In the genomic region with DNA sequence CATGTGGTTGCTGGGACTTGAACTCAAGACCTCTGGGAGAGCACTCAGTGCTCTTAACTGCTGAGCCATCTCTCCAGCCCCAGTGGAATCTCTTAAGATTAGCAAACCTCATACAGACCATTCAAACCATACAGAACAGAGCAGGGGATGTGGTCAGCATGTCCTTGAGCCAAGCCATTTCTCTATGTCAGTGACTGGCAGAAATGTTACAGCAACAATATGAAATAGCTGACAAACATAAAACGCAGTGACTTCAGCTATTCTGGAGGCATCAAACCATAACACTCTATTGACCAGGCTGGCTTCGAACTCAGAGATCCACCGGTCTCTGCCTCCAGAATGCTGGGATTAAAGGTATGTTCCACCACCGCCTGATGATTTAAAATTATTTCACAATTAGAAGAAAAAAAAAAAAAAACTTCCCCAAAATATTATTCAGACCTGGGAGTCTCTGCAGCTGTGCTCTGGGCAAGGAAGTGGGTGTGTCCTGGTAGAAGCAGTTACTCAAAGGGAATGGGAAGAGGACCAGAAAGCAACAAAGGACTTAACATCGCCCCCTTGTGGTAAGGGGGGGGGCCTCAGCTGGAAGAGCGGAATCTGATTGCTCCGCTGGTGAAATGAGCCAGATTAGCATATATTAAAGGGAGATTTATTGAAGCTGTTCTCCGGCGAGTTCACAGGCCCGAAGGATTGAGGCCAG, we compare ENCODE assay signal across 8 mouse cellular contexts. TPM values are rescaled to one million over a fixed set of nuclear protein-coding genes. Genes with fewer than 3 reads are reported as not detected.
DNase-seq lines count a peak whose midpoint lies in the region; TF ChIP-seq lines count a peak whose summit lies in the region.

No protein-coding gene starts in this region.

- no peak for TF ChIP-seq POLR2A in bone marrow, adult 2 months (IDR thresholded peaks at IDR 0.05; ENCODE audit: borderline replicate concordance, control insufficient read depth, low read depth, low read length)
- TF ChIP-seq POLR2A in embryonic fibroblast, embryonic 13.5 days (IDR thresholded peaks at IDR 0.05; ENCODE audit: low read depth, low read length), result no peak

- 16% methylated on average over 10 of the region's 10 CpGs for WGBS in bone marrow, adult 2 months

- H3K4me3 ChIP-seq in bone marrow, adult 2 months (replicated peaks; ENCODE audit: control insufficient read depth, low read depth, low read length), result no peak overlapping the region
- H3K4me3 ChIP-seq in embryonic fibroblast, embryonic 13.5 days (ENCODE audit: insufficient read depth, low read length), result no peak overlapping the region

- peak; percentile 59 for DNase-seq in A20 (ENCODE audit: low read depth, low spot score)
- peak; percentile 82 to 88 for DNase-seq in heart, adult 9 months (ENCODE audit: low spot score in 2 of 2)
- peak; percentile 94 for DNase-seq in kidney, adult 9 months
- peak; percentile 78 for DNase-seq in liver
- DNase-seq in monocyte, adult 2 months (ENCODE audit: low read depth in 1 of 2, low spot score in 2 of 2), result peak; percentile 65 to 69
- peak; percentile 61 to 77 for DNase-seq in spleen, postnatal 4 days (ENCODE audit: low spot score in 2 of 2)

- H3K27ac ChIP-seq in bone marrow, adult 2 months (ENCODE audit: control insufficient read depth, insufficient read depth, low read depth, low read length, poor library complexity), result no peak overlapping the region
- H3K27ac ChIP-seq in embryonic fibroblast, embryonic 13.5 days (ENCODE audit: insufficient read depth, low read length), result no peak overlapping the region

- H3K4me1 ChIP-seq in bone marrow, adult 2 months (ENCODE audit: control insufficient read depth, insufficient read depth, low read length), result peaks cover 3% of the 10 kb centered on the region; the same call in 1 of the 2 replicates
- H3K4me1 ChIP-seq in embryonic fibroblast, embryonic 13.5 days (ENCODE audit: control insufficient read depth, insufficient read depth, low read length), result peaks cover 9% of the 10 kb centered on the region

- peak; percentile 73 for TF ChIP-seq CTCF in bone marrow, adult 2 months (IDR thresholded peaks at IDR 0.05; ENCODE audit: control insufficient read depth, insufficient read depth, low read length)
- peak; percentile 42; the same call in 1 of the 2 replicates for TF ChIP-seq CTCF in embryonic fibroblast, embryonic 13.5 days (IDR thresholded peaks at IDR 0.05; ENCODE audit: borderline replicate concordance, insufficient read depth, low read length)

RNA-seq across cellular contexts. Expression of gene Rab11fip5, which starts 5.9 kb away (rescaled TPM):
- 1.7 and 3.8 TPM in 2 replicates for polyA plus RNA-seq in bone marrow, adult 2 months (2011; ENCODE audit: insufficient read depth, insufficient read length, low replicate concordance, missing spikeins)
- polyA plus RNA-seq in embryonic fibroblast, embryonic 13.5 days (2011; ENCODE audit: insufficient read length, low read depth, missing spikeins), result 27.2 and 28.2 TPM in 2 replicates

RNA-seq across cellular contexts. Expression of gene Noto, which starts 43.3 kb away (rescaled TPM):
- 2.0 TPM in 1 of 2 replicates, not detected in the other for polyA plus RNA-seq in bone marrow, adult 2 months (2011; ENCODE audit: insufficient read depth, insufficient read length, low replicate concordance, missing spikeins)
- polyA plus RNA-seq in embryonic fibroblast, embryonic 13.5 days (2011; ENCODE audit: insufficient read length, low read depth, missing spikeins), result not detected in 2 replicates

RNA-seq across cellular contexts. Expression of gene Sfxn5, which starts 47.1 kb away (rescaled TPM):
- 14.5 and 27.9 TPM in 2 replicates for polyA plus RNA-seq in bone marrow, adult 2 months (2011; ENCODE audit: insufficient read depth, insufficient read length, low replicate concordance, missing spikeins)
- 8.2 and 9.7 TPM in 2 replicates for polyA plus RNA-seq in embryonic fibroblast, embryonic 13.5 days (2011; ENCODE audit: insufficient read length, low read depth, missing spikeins)

RNA-seq across cellular contexts. Expression of gene Smyd5, which starts 51.4 kb away (rescaled TPM):
- 7.3 and 8.1 TPM in 2 replicates for polyA plus RNA-seq in bone marrow, adult 2 months (2011; ENCODE audit: insufficient read depth, insufficient read length, low replicate concordance, missing spikeins)
- 34.8 and 36.3 TPM in 2 replicates for polyA plus RNA-seq in embryonic fibroblast, embryonic 13.5 days (2011; ENCODE audit: insufficient read length, low read depth, missing spikeins)
